Mouse (Mus musculus): ENCODE data around the gene Prkci.

The Prkci gene

GRCm38 (mm10) chr3:30995283-30995898, at the start of gene Prkci:
Prkci (plus strand) TSS chr3:30995747.
- peak; percentile 97 for DNase-seq

- DNase-seq, result no peak
These were observed 43.9 kb upstream of the Prkci start for GRCm38 (mm10) chr3:30951652-30952051.

- no peak for DNase-seq
These were observed 43.1 kb upstream of the Prkci start for GRCm38 (mm10) chr3:30952273-30953070.

- no peak for DNase-seq
These were observed 39.2 kb upstream of the Prkci start for GRCm38 (mm10) chr3:30956327-30956726.

GRCm38 (mm10) chr3:30958709-30959108, 36.8 kb upstream of the Prkci start:
- no peak for DNase-seq

GRCm38 (mm10) chr3:30959868-30960831, 35.4 kb upstream of the Prkci start:
- no peak for DNase-seq

- DNase-seq, result no peak
These were observed 32.4 kb upstream of the Prkci start for GRCm38 (mm10) chr3:30963100-30963499.

- no peak for DNase-seq
These were observed 31.3 kb upstream of the Prkci start for GRCm38 (mm10) chr3:30964216-30964615.

GRCm38 (mm10) chr3:30965644-30966043, 29.9 kb upstream of the Prkci start:
- DNase-seq, result peak; percentile 30

- peak; percentile 70 for DNase-seq
These were observed 26.9 kb upstream of the Prkci start for GRCm38 (mm10) chr3:30968531-30969092.

- peak; percentile 96 for DNase-seq
These were observed 26.4 kb upstream of the Prkci start, which contains the start of gene Phc3 for GRCm38 (mm10) chr3:30969104-30969581. Phc3 (minus strand) TSS chr3:30969415.

GRCm38 (mm10) chr3:30975102-30975754, 20.3 kb upstream of the Prkci start:
- DNase-seq, result peak; percentile 80

GRCm38 (mm10) chr3:30976991-30977603, 18.4 kb upstream of the Prkci start:
- no peak for DNase-seq

GRCm38 (mm10) chr3:30981616-30982380, 13.7 kb upstream of the Prkci start:
- no peak for DNase-seq

GRCm38 (mm10) chr3:30982924-30983536, 12.5 kb upstream of the Prkci start:
- no peak for DNase-seq

GRCm38 (mm10) chr3:30987396-30988318, 7.9 kb upstream of the Prkci start:
- no peak for DNase-seq

- no peak for DNase-seq
These were observed 3.4 kb upstream of the Prkci start for GRCm38 (mm10) chr3:30992161-30992560.

GRCm38 (mm10) chr3:30993066-30993573, 2.4 kb upstream of the Prkci start:
- DNase-seq, result peak; percentile 33

GRCm38 (mm10) chr3:30994859-30995258, 688 bp upstream of the Prkci start:
- DNase-seq, result no peak
